10 mouse cellular contexts compared by ENCODE assay signal in the genomic region with DNA sequence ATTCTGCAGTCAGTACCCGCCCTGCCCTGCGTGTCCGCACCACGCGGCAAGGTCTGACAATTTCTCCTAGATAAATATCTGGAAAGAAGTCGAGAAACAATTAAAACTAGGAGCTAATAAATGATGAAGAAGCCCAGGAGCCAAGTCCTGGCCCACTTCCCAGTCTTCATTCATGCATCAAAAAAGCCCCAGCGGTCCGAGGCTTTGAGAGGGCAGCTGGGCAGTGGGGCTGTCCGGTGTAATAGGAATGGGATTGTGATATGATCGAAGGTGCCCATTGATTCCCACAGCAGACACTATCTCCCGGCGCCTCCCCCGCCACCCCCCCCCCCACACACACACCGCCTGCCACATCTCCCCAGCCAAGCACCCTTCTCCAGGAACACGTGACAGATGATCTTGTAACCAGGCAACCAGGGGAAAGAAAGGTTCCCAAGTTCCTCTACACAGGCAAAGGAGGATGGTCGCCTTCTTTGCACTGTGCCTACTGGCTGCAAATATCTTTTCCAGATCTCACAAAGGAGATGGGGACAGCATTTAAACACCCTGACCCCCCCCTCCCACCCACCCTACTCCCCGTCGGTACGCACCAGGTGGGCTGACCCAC.
DNase-seq lines count a peak whose midpoint lies in the region; ATAC-seq and TF ChIP-seq lines count a peak whose summit lies in the region.
"Had no signal": no experiment of that assay in that cellular context is flagged by ENCODE, and none has a peak within 500 bp of the region (broad histone marks: within the 10 kb centered on the region; RNA-seq: fewer than 3 reads in every experiment).

No protein-coding gene starts in this region.

- H3K4me3 ChIP-seq in forebrain, embryonic 10.5 days: no peak overlapping the region
- H3K4me3 ChIP-seq in kidney, adult 2 months (ENCODE audit: insufficient read depth, low read depth, low read length): no peak overlapping the region
- H3K4me3 ChIP-seq in neural tube, embryonic 13.5 days: no peak overlapping the region

- no peaks in the 10 kb centered on the region for H3K27me3 ChIP-seq in forebrain, embryonic 10.5 days (ENCODE audit: poor library complexity, severe bottlenecking)
- H3K27me3 ChIP-seq in kidney, adult 2 months (replicated peaks; ENCODE audit: control insufficient read depth, insufficient read depth, low read length): no peaks in the 10 kb centered on the region
- H3K27me3 ChIP-seq in neural tube, embryonic 13.5 days: no peaks in the 10 kb centered on the region

- no peak for TF ChIP-seq POLR2A in kidney, adult 2 months (IDR thresholded peaks at IDR 0.05; ENCODE audit: low read depth, low read length)

- no peak for TF ChIP-seq CTCF in kidney, adult 2 months (conservative IDR thresholded peaks at IDR 0.05; ENCODE audit: insufficient read depth, insufficient read length, low read depth, low read length)

- 89% methylated on average over 19 of the region's 19 CpGs for WGBS in forebrain, embryonic 10.5 days
- 24% methylated on average over 19 of the region's 19 CpGs for WGBS in kidney, adult 2 months
- WGBS in neural tube, embryonic 13.5 days: 38% methylated on average over 19 of the region's 19 CpGs

- ATAC-seq in neural tube, embryonic 13.5 days (ENCODE audit: low read depth): peak; percentile 79
- no peak for ATAC-seq in erythroblast, adult 5-6 weeks (replicated peaks; ENCODE audit: low FRiP score, poor library complexity, severe bottlenecking)
- ATAC-seq: CD4-positive, CD25-positive, alpha-beta regulatory T cell, adult 4 months had no signal

- peak; percentile 54 to 65 for DNase-seq in layer of hippocampus, postnatal 10 days (ENCODE audit: low spot score in 2 of 2)
- no peak for DNase-seq in layer of hippocampus, postnatal 25 days (ENCODE audit: extremely low spot score in 1 of 2, low spot score in 1 of 2)
- no peak for DNase-seq in forebrain, embryonic 10.5 days (ENCODE audit: extremely low spot score, low spot score)
- peak; percentile 87 for DNase-seq in kidney, adult 2 months
- no peak for DNase-seq in urinary bladder, postnatal 10 days (ENCODE audit: low spot score)
- DNase-seq in urinary bladder, postnatal 14 days (ENCODE audit: low spot score): no peak
- DNase-seq: embryo, embryonic 11 days had no signal

- peaks cover 79% of the 10 kb centered on the region for H3K4me1 ChIP-seq in forebrain, embryonic 10.5 days
- H3K4me1 ChIP-seq in kidney, adult 2 months (ENCODE audit: control insufficient read depth, insufficient read depth, low read length): no peaks in the 10 kb centered on the region
- H3K4me1 ChIP-seq in neural tube, embryonic 13.5 days (replicated peaks): peaks cover 96% of the 10 kb centered on the region

- H3K36me3 ChIP-seq in forebrain, embryonic 10.5 days (replicated peaks): no peaks in the 10 kb centered on the region
- no peaks in the 10 kb centered on the region for H3K36me3 ChIP-seq in kidney, adult 2 months (ENCODE audit: control insufficient read depth, insufficient read depth, low read length)
- H3K36me3 ChIP-seq in neural tube, embryonic 13.5 days: no peaks in the 10 kb centered on the region

- 0 out of 2 replicates have a peak overlapping the region, but pooled peaks have one; percentile 38 for H3K9ac ChIP-seq in neural tube, embryonic 13.5 days

- peak overlapping the region; percentile 35; the same call in 1 of the 2 replicates for H3K27ac ChIP-seq in forebrain, embryonic 10.5 days
- H3K27ac ChIP-seq in kidney, adult 2 months (ENCODE audit: insufficient read depth, low read depth, low read length): no peak overlapping the region
- peak overlapping the region; percentile 64 for H3K27ac ChIP-seq in neural tube, embryonic 13.5 days (replicated peaks)

- peak overlapping the region; percentile 33 for H3K4me2 ChIP-seq in neural tube, embryonic 13.5 days

- no peaks in the 10 kb centered on the region for H3K9me3 ChIP-seq in forebrain, embryonic 10.5 days
- H3K9me3 ChIP-seq in neural tube, embryonic 13.5 days: no peaks in the 10 kb centered on the region

Comparison
In these comparisons a context has a peak if more than half of its experiments do, and no peak if none do; other contexts are left out.
1. DNase-seq: peak in layer of hippocampus, postnatal 10 days (2 of 2) and kidney, adult 2 months (single experiment); none in layer of hippocampus, postnatal 25 days (0 of 2), forebrain, embryonic 10.5 days (single experiment), urinary bladder, postnatal 10 days (single experiment) and urinary bladder, postnatal 14 days (single experiment).